Mouse (Mus musculus): Measurements from ENCODE around the gene Mettl7a3. TPM values are rescaled to one million over a fixed set of nuclear protein-coding genes. Genes with fewer than 3 reads are reported as not detected.

Gene Mettl7a3
- polyA plus RNA-seq, 1 experiment: 0.16 TPM

DNA sequence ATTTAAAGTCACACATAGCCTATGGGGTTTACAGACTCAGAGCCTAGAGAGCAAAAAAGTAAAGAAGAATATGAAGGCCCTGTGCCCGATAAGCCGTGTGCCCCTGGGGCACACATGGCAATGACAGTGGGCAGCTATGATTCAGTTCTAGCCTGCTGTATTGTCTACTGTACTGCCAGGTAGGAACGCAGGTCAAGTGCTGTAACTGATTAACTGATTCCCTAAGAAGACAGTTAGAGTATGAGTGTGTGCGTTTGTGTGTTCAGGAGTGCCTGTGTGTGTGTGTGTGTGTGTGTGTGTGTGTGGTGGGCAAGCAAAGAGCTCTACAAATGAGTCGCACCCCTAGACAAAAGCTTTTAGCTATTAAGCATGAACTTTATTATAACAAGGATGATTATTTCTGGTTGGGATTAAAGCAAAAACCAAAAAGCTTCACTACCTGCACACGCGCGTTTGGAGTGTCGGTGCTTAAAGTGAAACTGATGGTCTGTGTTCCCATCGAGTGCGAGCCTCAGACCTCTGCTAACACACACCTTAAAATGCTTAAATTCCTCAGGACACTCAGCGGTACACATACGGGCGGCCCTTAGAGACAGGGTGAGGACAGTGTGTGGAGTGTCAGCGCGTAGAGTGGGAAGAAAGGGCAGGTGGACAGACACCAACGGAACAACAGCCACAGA lies 53.0 kb downstream of the Mettl7a3 start:
- DNase-seq (ENCODE audit: low read depth): no peak

DNA sequence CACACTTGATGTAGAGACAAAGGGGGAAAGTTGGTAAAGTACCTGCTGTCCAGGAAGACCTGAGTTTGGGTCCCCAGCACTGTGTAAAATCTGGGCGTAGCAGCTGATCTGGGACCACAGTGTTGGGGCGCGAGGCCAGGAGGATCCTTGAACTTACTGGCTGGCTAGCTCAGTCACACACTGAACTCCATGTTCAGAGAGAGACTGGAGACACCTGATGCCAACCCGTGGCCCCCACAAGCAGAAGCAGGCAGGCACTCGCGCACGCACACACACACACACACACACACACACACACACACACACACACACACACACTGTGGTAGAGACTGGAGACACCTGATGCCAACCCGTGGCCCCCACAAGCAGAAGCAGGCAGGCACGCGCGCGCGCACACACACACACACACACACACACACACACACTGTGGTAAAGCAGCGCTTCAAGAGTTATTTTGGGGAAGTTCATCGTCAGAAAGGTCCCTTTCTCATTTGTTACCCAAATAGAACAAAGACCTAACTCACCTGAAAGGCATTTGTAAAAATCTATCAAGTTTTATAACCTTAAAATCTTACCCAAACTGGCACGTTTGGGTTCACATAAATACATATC lies 53.6 kb downstream of the Mettl7a3 start:
- no peak for DNase-seq (ENCODE audit: low read depth)

DNA sequence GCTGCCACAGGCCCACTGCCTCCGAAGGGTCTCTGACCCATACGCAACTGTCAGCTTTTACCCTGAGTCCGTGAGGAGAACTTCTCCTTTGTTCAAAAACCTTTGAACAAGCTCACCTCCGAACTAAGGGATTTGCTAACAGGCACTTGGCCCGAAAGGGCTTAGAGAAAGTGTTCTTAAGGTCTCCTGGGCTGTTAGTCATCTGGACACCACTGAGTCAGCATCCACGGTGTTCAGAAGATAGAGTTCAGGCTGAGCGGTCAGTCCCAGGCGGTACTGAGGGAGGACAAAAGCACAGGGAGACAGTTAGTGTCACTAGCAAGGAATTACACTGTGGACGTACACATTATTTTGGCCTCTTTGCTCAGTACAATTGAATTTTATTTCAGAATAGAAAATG lies 54.2 kb downstream of the Mettl7a3 start:
- DNase-seq (ENCODE audit: low read depth): no peak

Other genes with a start within 250 kb of the Mettl7a3 start
- 35.1 and 38.7 TPM in 2 replicates for gene Atf1, start 107.1 kb upstream of the Mettl7a3 start, polyA plus RNA-seq (2012; rRNA removed)
- gene Tmprss12, start 54.1 kb upstream of the Mettl7a3 start, polyA plus RNA-seq (2012; rRNA removed): not detected in 2 replicates
- 259 and 432 TPM in 2 replicates for gene Mettl7a1, start 30.8 kb upstream of the Mettl7a3 start, polyA plus RNA-seq (2012; rRNA removed)
- 0.09 TPM in 1 of 2 replicates, not detected in the other for gene Methig1, start 18.2 kb downstream of the Mettl7a3 start, polyA plus RNA-seq (2012; rRNA removed)
- gene Mettl7a2, start 18.3 kb downstream of the Mettl7a3 start, polyA plus RNA-seq (2012; rRNA removed): 0.15 TPM in 1 of 2 replicates, not detected in the other
- not detected in 2 replicates for gene Higd1c, start 29.6 kb downstream of the Mettl7a3 start, polyA plus RNA-seq (2012; rRNA removed)
- gene Gm5475, start 87.2 kb downstream of the Mettl7a3 start, polyA plus RNA-seq (2012; rRNA removed): 0.36 and 0.37 TPM in 2 replicates
- 106 and 126 TPM in 2 replicates for gene Slc11a2, start 90.1 kb downstream of the Mettl7a3 start, polyA plus RNA-seq (2012; rRNA removed)
- 47.8 and 59.6 TPM in 2 replicates for gene Letmd1, start 134.1 kb downstream of the Mettl7a3 start, polyA plus RNA-seq (2012; rRNA removed)
- 7.8 and 9.1 TPM in 2 replicates for gene Csrnp2, start 160.6 kb downstream of the Mettl7a3 start, polyA plus RNA-seq (2012; rRNA removed)
- 11.4 and 14.6 TPM in 2 replicates for gene Tfcp2, start 217.1 kb downstream of the Mettl7a3 start, polyA plus RNA-seq (2012; rRNA removed)